16 mouse cellular contexts compared by ENCODE assay signal in the genomic region with DNA sequence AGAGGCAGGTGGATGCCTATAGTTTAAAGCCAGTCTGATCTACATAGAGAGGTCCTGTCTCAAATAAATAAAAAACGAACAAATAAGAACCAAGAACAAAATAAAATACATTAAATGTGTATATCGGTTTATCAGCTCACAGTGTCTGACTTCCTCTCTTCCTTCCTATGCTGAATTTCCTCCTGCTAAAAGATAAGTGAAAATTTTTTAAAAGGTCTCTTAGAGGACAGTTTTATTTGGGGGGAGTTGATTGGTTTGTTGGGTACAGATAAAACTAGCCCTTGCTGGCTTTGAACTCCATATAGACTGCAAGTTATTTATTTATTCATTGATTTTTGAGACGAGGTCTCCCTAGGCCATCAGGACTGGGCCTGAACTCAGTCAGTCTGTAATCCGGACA. TPM values are rescaled to one million over a fixed set of nuclear protein-coding genes. Genes with fewer than 3 reads are reported as not detected.
DNase-seq lines count a peak whose midpoint lies in the region; ATAC-seq and TF ChIP-seq lines count a peak whose summit lies in the region.
"Had no signal": no experiment of that assay in that cellular context is flagged by ENCODE, and none has a peak within 500 bp of the region (broad histone marks: within the 10 kb centered on the region; RNA-seq: fewer than 3 reads in every experiment).

No protein-coding gene starts in this region.

- H3K9me3 ChIP-seq in forebrain, embryonic 11.5 days (ENCODE audit: control insufficient read depth, low read length) = no peaks in the 10 kb centered on the region
- no peaks in the 10 kb centered on the region for H3K9me3 ChIP-seq in forebrain, postnatal 0 days (ENCODE audit: low read length)
- no peaks in the 10 kb centered on the region for H3K9me3 ChIP-seq in midbrain, embryonic 10.5 days (replicated peaks)
- no peaks in the 10 kb centered on the region for H3K9me3 ChIP-seq in midbrain, embryonic 15.5 days
- H3K9me3 ChIP-seq in hindbrain, embryonic 14.5 days (ENCODE audit: control insufficient read depth, low read length) = no peaks in the 10 kb centered on the region
- H3K9me3 ChIP-seq: heart, embryonic 15.5 days; kidney, embryonic 15.5 days had no signal

- ATAC-seq in forebrain, embryonic 11.5 days (replicated peaks; ENCODE audit: low FRiP score) = no peak
- ATAC-seq in forebrain, postnatal 0 days = no peak
- ATAC-seq in midbrain, embryonic 15.5 days (replicated peaks) = no peak
- no peak for ATAC-seq in hindbrain, embryonic 14.5 days (ENCODE audit: low FRiP score)
- ATAC-seq in megakaryocyte-erythroid progenitor cell, adult 5-6 weeks (replicated peaks; ENCODE audit: low FRiP score, low TSS enrichment, poor library complexity, severe bottlenecking) = peak; percentile 29; the same call in 1 of the 2 replicates
- ATAC-seq: Patski had no signal

- no peaks in the 10 kb centered on the region for H3K27me3 ChIP-seq in forebrain, embryonic 11.5 days (ENCODE audit: control insufficient read depth, insufficient read depth, low read length)
- no peaks in the 10 kb centered on the region for H3K27me3 ChIP-seq in forebrain, postnatal 0 days (ENCODE audit: insufficient read depth, low read length)
- no peaks in the 10 kb centered on the region for H3K27me3 ChIP-seq in midbrain, embryonic 10.5 days (ENCODE audit: low read depth, poor library complexity, severe bottlenecking)
- H3K27me3 ChIP-seq in midbrain, embryonic 15.5 days (replicated peaks) = no peaks in the 10 kb centered on the region
- H3K27me3 ChIP-seq in hindbrain, embryonic 14.5 days (ENCODE audit: control insufficient read depth, insufficient read depth, low read length) = no peaks in the 10 kb centered on the region
- H3K27me3 ChIP-seq: heart, embryonic 15.5 days; kidney, embryonic 15.5 days; Patski had no signal

- 0 out of 2 replicates have a peak overlapping the region, but pooled peaks have one; percentile 37 for H3K27ac ChIP-seq in forebrain, embryonic 11.5 days (ENCODE audit: low read depth, low read length)
- no peak overlapping the region for H3K27ac ChIP-seq in forebrain, postnatal 0 days (ENCODE audit: low read depth, low read length)
- peak overlapping the region; percentile 77 for H3K27ac ChIP-seq in midbrain, embryonic 10.5 days (replicated peaks)
- H3K27ac ChIP-seq in midbrain, embryonic 15.5 days = no peak overlapping the region
- 0 out of 2 replicates have a peak overlapping the region, but pooled peaks have one; percentile 17 for H3K27ac ChIP-seq in hindbrain, embryonic 14.5 days
- H3K27ac ChIP-seq: heart, embryonic 15.5 days; kidney, embryonic 15.5 days had no signal

- no peaks in the 10 kb centered on the region for H3K36me3 ChIP-seq in forebrain, embryonic 11.5 days (ENCODE audit: control insufficient read depth, insufficient read depth, low read length)
- no peaks in the 10 kb centered on the region for H3K36me3 ChIP-seq in forebrain, postnatal 0 days (ENCODE audit: insufficient read depth)
- no peaks in the 10 kb centered on the region for H3K36me3 ChIP-seq in midbrain, embryonic 10.5 days
- no peaks in the 10 kb centered on the region for H3K36me3 ChIP-seq in midbrain, embryonic 15.5 days (replicated peaks)
- H3K36me3 ChIP-seq in hindbrain, embryonic 14.5 days (replicated peaks; ENCODE audit: control insufficient read depth, insufficient read depth) = no peaks in the 10 kb centered on the region
- H3K36me3 ChIP-seq: heart, embryonic 15.5 days; kidney, embryonic 15.5 days had no signal

- DNase-seq in forebrain, embryonic 11.5 days (ENCODE audit: low spot score) = no peak
- DNase-seq in forebrain, postnatal 0 days = no peak
- no peak for DNase-seq in midbrain, embryonic 10.5 days (ENCODE audit: low spot score)
- DNase-seq in hindbrain, embryonic 14.5 days (ENCODE audit: low spot score) = no peak
- DNase-seq in urinary bladder, postnatal 4 days (ENCODE audit: low spot score in 2 of 2) = no peak
- DNase-seq in kidney, adult 8-10 months = no peak
- DNase-seq: heart, adult 18-20 months; lung, postnatal 14 days; right cerebral cortex, adult 18-20 months had no signal

- 77% methylated on average over 4 of the region's 4 CpGs for WGBS in forebrain, embryonic 11.5 days
- WGBS in forebrain, postnatal 0 days = 77% methylated on average over 4 of the region's 4 CpGs
- 82% methylated on average over 4 of the region's 4 CpGs for WGBS in midbrain, embryonic 10.5 days
- 72% methylated on average over 4 of the region's 4 CpGs for WGBS in midbrain, embryonic 15.5 days
- 79% methylated on average over 4 of the region's 4 CpGs for WGBS in hindbrain, embryonic 14.5 days

- no peak overlapping the region for H3K4me2 ChIP-seq in forebrain, embryonic 11.5 days (ENCODE audit: low read depth, low read length, severe bottlenecking)
- H3K4me2 ChIP-seq in forebrain, postnatal 0 days (ENCODE audit: low read depth) = no peak overlapping the region
- H3K4me2 ChIP-seq in midbrain, embryonic 15.5 days = no peak overlapping the region
- no peak overlapping the region for H3K4me2 ChIP-seq in hindbrain, embryonic 14.5 days (replicated peaks)
- H3K4me2 ChIP-seq: heart, embryonic 15.5 days; kidney, embryonic 15.5 days had no signal

- H3K9ac ChIP-seq in forebrain, embryonic 11.5 days (ENCODE audit: low read length) = no peak overlapping the region
- no peak overlapping the region for H3K9ac ChIP-seq in forebrain, postnatal 0 days
- no peak overlapping the region for H3K9ac ChIP-seq in midbrain, embryonic 15.5 days
- H3K9ac ChIP-seq in hindbrain, embryonic 14.5 days = no peak overlapping the region
- H3K9ac ChIP-seq: heart, embryonic 15.5 days; kidney, embryonic 15.5 days had no signal

- peaks cover 4% of the 10 kb centered on the region; the same call in 1 of the 2 replicates for H3K4me1 ChIP-seq in forebrain, embryonic 11.5 days (replicated peaks; ENCODE audit: control insufficient read depth, insufficient read depth, low read length)
- H3K4me1 ChIP-seq in forebrain, postnatal 0 days (ENCODE audit: insufficient read depth) = no peaks in the 10 kb centered on the region
- H3K4me1 ChIP-seq in midbrain, embryonic 10.5 days = peaks cover 16% of the 10 kb centered on the region
- H3K4me1 ChIP-seq in midbrain, embryonic 15.5 days = 0 out of 2 replicates have a peak, but pooled peaks cover 3% of the 10 kb centered on the region
- 0 out of 2 replicates have a peak, but pooled peaks cover 9% of the 10 kb centered on the region for H3K4me1 ChIP-seq in hindbrain, embryonic 14.5 days (replicated peaks; ENCODE audit: control insufficient read depth, insufficient read depth, low read length)
- H3K4me1 ChIP-seq: kidney, embryonic 15.5 days had no signal

- no peak overlapping the region for H3K4me3 ChIP-seq in forebrain, embryonic 11.5 days (ENCODE audit: low read depth, low read length)
- H3K4me3 ChIP-seq in forebrain, postnatal 0 days (ENCODE audit: low read depth, low read length) = no peak overlapping the region
- no peak overlapping the region for H3K4me3 ChIP-seq in midbrain, embryonic 10.5 days
- no peak overlapping the region for H3K4me3 ChIP-seq in midbrain, embryonic 15.5 days
- H3K4me3 ChIP-seq in hindbrain, embryonic 14.5 days (replicated peaks; ENCODE audit: low read length) = no peak overlapping the region
- H3K4me3 ChIP-seq: erythroblast, embryonic 14.5 days; heart, embryonic 15.5 days; kidney, embryonic 15.5 days had no signal

- no peak for TF ChIP-seq CTCF in forebrain, postnatal 0 days (IDR thresholded peaks at IDR 0.05; ENCODE audit: low read depth)

RNA-seq across cellular contexts. Expression of a gene that starts 7.1 kb away (rescaled TPM):
- 42.3 and 49.2 TPM in 2 replicates for polyA plus RNA-seq in forebrain, embryonic 11.5 days (2014; fragmentation: Nextera tagmentation; extraction: Ambion mirVana)
- 30.9 and 33.2 TPM in 2 replicates for total RNA-seq in forebrain, postnatal 0 days (2014; rRNA removed)
- 67.7 and 75.2 TPM in 2 replicates for polyA plus RNA-seq in forebrain, postnatal 0 days (2015; fragmentation: Nextera tagmentation; extraction: Ambion mirVana)
- polyA plus RNA-seq in midbrain, embryonic 10.5 days (2016; fragmentation: Nextera tagmentation; extraction: Ambion mirVana) = 54.0 and 63.7 TPM in 2 replicates
- 63.2 and 68.3 TPM in 2 replicates for polyA plus RNA-seq in midbrain, embryonic 15.5 days (2015; fragmentation: Nextera tagmentation; extraction: Ambion mirVana)
- 68.8 and 72.0 TPM in 2 replicates for polyA plus RNA-seq in hindbrain, embryonic 14.5 days (2014; fragmentation: Nextera tagmentation; extraction: Ambion mirVana)
- 45.6 and 64.2 TPM in 2 replicates for total RNA-seq in megakaryocyte-erythroid progenitor cell, adult 5-6 weeks (2014; fragmentation: Nextera tagmentation)
- 136 and 139 TPM in 2 replicates for total RNA-seq in megakaryocyte-erythroid progenitor cell, adult 5-6 weeks (2017)

RNA-seq across cellular contexts. Expression of a gene that starts 18.2 kb away (rescaled TPM):
- 0.13 and 0.17 TPM in 2 replicates for polyA plus RNA-seq in forebrain, embryonic 11.5 days (2014; fragmentation: Nextera tagmentation; extraction: Ambion mirVana)
- total RNA-seq in forebrain, postnatal 0 days (2014; rRNA removed) = 0.24 and 0.31 TPM in 2 replicates
- polyA plus RNA-seq in forebrain, postnatal 0 days (2015; fragmentation: Nextera tagmentation; extraction: Ambion mirVana) = 0.17 TPM in 1 of 2 replicates, not detected in the other
- polyA plus RNA-seq in midbrain, embryonic 10.5 days (2016; fragmentation: Nextera tagmentation; extraction: Ambion mirVana) = 0.46 and 0.60 TPM in 2 replicates
- polyA plus RNA-seq in midbrain, embryonic 15.5 days (2015; fragmentation: Nextera tagmentation; extraction: Ambion mirVana) = 0.19 TPM in 1 of 2 replicates, not detected in the other
- polyA plus RNA-seq in hindbrain, embryonic 14.5 days (2014; fragmentation: Nextera tagmentation; extraction: Ambion mirVana) = 0.13 and 0.17 TPM in 2 replicates
- total RNA-seq in megakaryocyte-erythroid progenitor cell, adult 5-6 weeks (2014; fragmentation: Nextera tagmentation) = 19.4 and 24.3 TPM in 2 replicates
- total RNA-seq in megakaryocyte-erythroid progenitor cell, adult 5-6 weeks (2017) = 19.4 and 20.1 TPM in 2 replicates
- total RNA-seq: left cerebral cortex, adult 18-20 months had no signal
- polyA plus RNA-seq: erythroblast, embryonic 14.5 days had no signal

RNA-seq across cellular contexts. Expression of a gene that starts 32.8 kb away (rescaled TPM):
- 55.9 and 59.9 TPM in 2 replicates for polyA plus RNA-seq in forebrain, embryonic 11.5 days (2014; fragmentation: Nextera tagmentation; extraction: Ambion mirVana)
- total RNA-seq in forebrain, postnatal 0 days (2014; rRNA removed) = 42.9 and 46.0 TPM in 2 replicates
- 52.6 and 58.3 TPM in 2 replicates for polyA plus RNA-seq in forebrain, postnatal 0 days (2015; fragmentation: Nextera tagmentation; extraction: Ambion mirVana)
- 64.5 and 70.1 TPM in 2 replicates for polyA plus RNA-seq in midbrain, embryonic 10.5 days (2016; fragmentation: Nextera tagmentation; extraction: Ambion mirVana)
- polyA plus RNA-seq in midbrain, embryonic 15.5 days (2015; fragmentation: Nextera tagmentation; extraction: Ambion mirVana) = 57.0 and 63.4 TPM in 2 replicates
- polyA plus RNA-seq in hindbrain, embryonic 14.5 days (2014; fragmentation: Nextera tagmentation; extraction: Ambion mirVana) = 60.3 and 63.3 TPM in 2 replicates
- total RNA-seq in megakaryocyte-erythroid progenitor cell, adult 5-6 weeks (2014; fragmentation: Nextera tagmentation) = 69.7 and 72.9 TPM in 2 replicates
- 42.6 and 65.4 TPM in 2 replicates for total RNA-seq in megakaryocyte-erythroid progenitor cell, adult 5-6 weeks (2017)

RNA-seq across cellular contexts. Expression of a gene that starts 39.8 kb away (rescaled TPM):
- 220 and 234 TPM in 2 replicates for polyA plus RNA-seq in forebrain, embryonic 11.5 days (2014; fragmentation: Nextera tagmentation; extraction: Ambion mirVana)
- total RNA-seq in forebrain, postnatal 0 days (2014; rRNA removed) = 64.4 and 75.0 TPM in 2 replicates
- 60.9 and 73.0 TPM in 2 replicates for polyA plus RNA-seq in forebrain, postnatal 0 days (2015; fragmentation: Nextera tagmentation; extraction: Ambion mirVana)
- polyA plus RNA-seq in midbrain, embryonic 10.5 days (2016; fragmentation: Nextera tagmentation; extraction: Ambion mirVana) = 216 and 225 TPM in 2 replicates
- 92.1 and 96.0 TPM in 2 replicates for polyA plus RNA-seq in midbrain, embryonic 15.5 days (2015; fragmentation: Nextera tagmentation; extraction: Ambion mirVana)
- polyA plus RNA-seq in hindbrain, embryonic 14.5 days (2014; fragmentation: Nextera tagmentation; extraction: Ambion mirVana) = 95.0 and 105 TPM in 2 replicates
- 105 and 128 TPM in 2 replicates for total RNA-seq in megakaryocyte-erythroid progenitor cell, adult 5-6 weeks (2014; fragmentation: Nextera tagmentation)
- 145 and 204 TPM in 2 replicates for total RNA-seq in megakaryocyte-erythroid progenitor cell, adult 5-6 weeks (2017)

RNA-seq across cellular contexts. Expression of a gene that starts 50.1 kb away (rescaled TPM):
- 29.9 and 32.5 TPM in 2 replicates for polyA plus RNA-seq in forebrain, embryonic 11.5 days (2014; fragmentation: Nextera tagmentation; extraction: Ambion mirVana)
- 32.1 and 42.4 TPM in 2 replicates for total RNA-seq in forebrain, postnatal 0 days (2014; rRNA removed)
- 30.7 and 34.4 TPM in 2 replicates for polyA plus RNA-seq in forebrain, postnatal 0 days (2015; fragmentation: Nextera tagmentation; extraction: Ambion mirVana)
- 47.2 and 47.6 TPM in 2 replicates for polyA plus RNA-seq in midbrain, embryonic 10.5 days (2016; fragmentation: Nextera tagmentation; extraction: Ambion mirVana)
- 41.6 and 44.2 TPM in 2 replicates for polyA plus RNA-seq in midbrain, embryonic 15.5 days (2015; fragmentation: Nextera tagmentation; extraction: Ambion mirVana)
- polyA plus RNA-seq in hindbrain, embryonic 14.5 days (2014; fragmentation: Nextera tagmentation; extraction: Ambion mirVana) = 41.9 and 42.9 TPM in 2 replicates
- 13.8 and 22.1 TPM in 2 replicates for total RNA-seq in megakaryocyte-erythroid progenitor cell, adult 5-6 weeks (2014; fragmentation: Nextera tagmentation)
- 6.5 and 8.1 TPM in 2 replicates for total RNA-seq in megakaryocyte-erythroid progenitor cell, adult 5-6 weeks (2017)

Comparison
In these comparisons a context has a peak if more than half of its experiments do, and no peak if none do; other contexts are left out.
1. H3K27ac ChIP-seq: peak in forebrain, embryonic 11.5 days (single experiment), midbrain, embryonic 10.5 days (single experiment) and hindbrain, embryonic 14.5 days (single experiment); none in forebrain, postnatal 0 days (single experiment) and midbrain, embryonic 15.5 days (single experiment).